Mouse (Mus musculus) heart, adult 2 months (tissue): ENCODE data around the gene Atad5.

ENCODE experiments used
- CTCF ChIP-seq: fragments of 200-600 bp; IDR thresholded peaks from 2 replicates; pipeline ENCODE4 v1.8.1; 2022; ENCODE audit warnings: antibody characterized with exemption, mild to moderate bottlenecking, moderate library complexity
- EP300 ChIP-seq: fragments of 200-500 bp; IDR thresholded peaks from 2 replicates; pipeline ENCODE4 v1.6.1; 2011; ENCODE audit warnings: low read depth, low read length, control low read depth; ENCODE audit not compliant: insufficient read depth
- POLR2A ChIP-seq: fragments of 200-500 bp; IDR thresholded peaks from 2 replicates; pipeline ENCODE4 v1.6.1; 2011; ENCODE audit warnings: mild to moderate bottlenecking, low read depth, low read length, control low read depth; ENCODE audit not compliant: insufficient read depth

DNA sequence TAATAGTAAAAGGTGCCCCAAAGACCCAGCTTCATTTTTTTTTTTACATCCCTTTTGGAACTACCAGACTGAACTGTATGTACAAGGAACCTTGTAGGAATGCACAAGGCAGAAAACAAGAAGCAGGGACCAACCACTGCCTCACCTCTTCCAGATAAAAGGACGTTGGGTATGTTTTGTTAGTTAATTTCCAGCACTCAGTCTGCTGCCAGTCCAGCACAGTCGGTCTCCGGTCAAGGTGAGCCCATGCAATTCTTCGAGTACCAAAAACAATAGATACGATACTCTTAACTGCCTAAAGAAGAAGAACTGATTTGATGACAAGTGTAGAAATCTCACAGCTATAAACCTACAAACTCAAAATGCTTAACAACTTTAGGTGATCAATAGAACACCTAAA, 48.6 kb downstream of the Atad5 start:
- TF ChIP-seq POLR2A (no peak), CTCF (no peak), EP300 (no peak)
